In the genomic region with DNA sequence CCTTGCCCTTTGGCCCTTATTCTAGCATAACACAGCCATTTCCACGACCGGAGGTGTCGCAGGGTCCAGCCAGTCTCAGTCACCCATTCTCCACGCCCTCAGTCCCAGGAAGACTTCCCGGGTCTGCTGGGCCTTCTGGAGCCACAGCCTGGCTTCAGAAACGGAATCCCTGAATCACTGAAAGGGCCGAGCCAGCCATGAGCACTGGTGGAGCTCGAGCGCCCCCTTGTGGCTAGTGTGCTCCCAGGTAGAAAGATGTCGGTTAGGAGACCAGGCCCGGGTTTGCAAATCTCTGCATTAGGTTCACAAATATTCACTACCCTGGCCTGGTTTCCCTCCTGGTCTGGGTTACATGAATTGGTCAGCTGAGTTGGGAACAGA, we compare ENCODE assay signal across 8 mouse cellular contexts. TPM values are rescaled to one million over a fixed set of nuclear protein-coding genes. Genes with fewer than 3 reads are reported as not detected.
DNase-seq lines count a peak whose midpoint lies in the region; ATAC-seq and TF ChIP-seq lines count a peak whose summit lies in the region.

No protein-coding gene starts in this region.

- TF ChIP-seq RAD21 in CH12.LX (IDR thresholded peaks at IDR 0.05; ENCODE audit: low read depth, low read length): peak; percentile 96

- in situ Hi-C loops in CH12.LX (cut with MboI; ENCODE audit: low pct_ligation_motif_present, low pct_unique_long_range_greater_than_20kb, low sequenced_read_pairs): loop anchor here (5.0 kb wide), 1 partner anchor 36 kb away; no protein-coding TSS in a partner anchor

- no peak overlapping the region for H3K4me3 ChIP-seq in CH12.LX (replicated peaks in 1 of 3; ENCODE audit: low read depth in 2 of 3, low read length in 2 of 3, poor library complexity in 1 of 3)
- H3K4me3 ChIP-seq in forebrain, embryonic 13.5 days: no peak overlapping the region
- H3K4me3 ChIP-seq in liver, embryonic 14.5 days (ENCODE audit: insufficient read depth in 1 of 2, low read depth in 2 of 2, low read length in 2 of 2): no peak overlapping the region
- no peak overlapping the region for H3K4me3 ChIP-seq in neural tube, embryonic 13.5 days
- no peak overlapping the region for H3K4me3 ChIP-seq in stomach, postnatal 0 days (ENCODE audit: low read depth, low read length)

- no peak overlapping the region for H3K27ac ChIP-seq in CH12.LX (ENCODE audit: insufficient read depth, low read depth)
- H3K27ac ChIP-seq in forebrain, embryonic 13.5 days: peak overlapping the region; percentile 95
- H3K27ac ChIP-seq in liver, embryonic 14.5 days: no peak overlapping the region
- no peak overlapping the region for H3K27ac ChIP-seq in neural tube, embryonic 13.5 days (replicated peaks)
- no peak overlapping the region for H3K27ac ChIP-seq in stomach, postnatal 0 days (replicated peaks)

- peak; percentile 73 to 97 for TF ChIP-seq CTCF in CH12.LX (conservative IDR thresholded peaks at IDR 0.05 in 1 of 2, IDR thresholded peaks at IDR 0.05 in 1 of 2; ENCODE audit: low read depth in 2 of 2, low read length in 2 of 2)
- peak; percentile 95 for TF ChIP-seq CTCF in liver, embryonic 14.5 days (IDR thresholded peaks at IDR 0.05; ENCODE audit: low read depth)
- TF ChIP-seq CTCF in stomach, postnatal 0 days (IDR thresholded peaks at IDR 0.05; ENCODE audit: low read depth): peak; percentile 98

- no peak for TF ChIP-seq EP300 in CH12.LX (IDR thresholded peaks at IDR 0.05; ENCODE audit: low read length)
- TF ChIP-seq EP300 in liver, embryonic 14.5 days (IDR thresholded peaks at IDR 0.05; ENCODE audit: low read depth): no peak
- TF ChIP-seq EP300 in stomach, postnatal 0 days (optimal IDR thresholded peaks at IDR 0.05): no peak

- H3K9me3 ChIP-seq in CH12.LX (replicated peaks; ENCODE audit: low read length): no peaks in the 10 kb centered on the region
- no peaks in the 10 kb centered on the region for H3K9me3 ChIP-seq in forebrain, embryonic 13.5 days (replicated peaks)
- no peaks in the 10 kb centered on the region for H3K9me3 ChIP-seq in liver, embryonic 14.5 days (ENCODE audit: control insufficient read depth, low read length)
- H3K9me3 ChIP-seq in neural tube, embryonic 13.5 days: no peaks in the 10 kb centered on the region
- H3K9me3 ChIP-seq in stomach, postnatal 0 days (ENCODE audit: control insufficient read depth, low read length): no peaks in the 10 kb centered on the region

- H3K79me2 ChIP-seq in CH12.LX (replicated peaks; ENCODE audit: control insufficient read depth, extremely low read depth, insufficient read depth, poor library complexity, severe bottlenecking): no peaks in the 10 kb centered on the region

- H3K9ac ChIP-seq in CH12.LX (ENCODE audit: insufficient read depth, low read depth): no peak overlapping the region
- peak overlapping the region; percentile 53; the same call in 1 of the 2 replicates for H3K9ac ChIP-seq in forebrain, embryonic 13.5 days
- no peak overlapping the region for H3K9ac ChIP-seq in liver, embryonic 14.5 days (replicated peaks)
- peak overlapping the region; percentile 27; the same call in 1 of the 2 replicates for H3K9ac ChIP-seq in neural tube, embryonic 13.5 days
- no peak overlapping the region for H3K9ac ChIP-seq in stomach, postnatal 0 days (ENCODE audit: low read length)

- 0 out of 2 replicates have a peak overlapping the region, but pooled peaks have one; percentile 25 for H3K4me2 ChIP-seq in CH12.LX (ENCODE audit: insufficient read depth, low read depth, poor library complexity, severe bottlenecking)
- H3K4me2 ChIP-seq in forebrain, embryonic 13.5 days: peak overlapping the region; percentile 26; the same call in 1 of the 2 replicates
- no peak overlapping the region for H3K4me2 ChIP-seq in liver, embryonic 14.5 days (ENCODE audit: low read depth)
- no peak overlapping the region for H3K4me2 ChIP-seq in neural tube, embryonic 13.5 days
- H3K4me2 ChIP-seq in stomach, postnatal 0 days (replicated peaks; ENCODE audit: low read depth): no peak overlapping the region

- TF ChIP-seq POLR2A in CH12.LX (IDR thresholded peaks at IDR 0.05; ENCODE audit: low read depth, low read length): no peak

- DNase-seq in CH12.LX (ENCODE audit: extremely low read depth): peak; percentile 83
- peak; percentile 57 for DNase-seq in c-Kit-positive CD71-positive TER-119-negative erythroid progenitor cells, embryonic 14.5 days (ENCODE audit: low read depth)
- peak; percentile 91 to 96 for DNase-seq in heart, postnatal 10 days
- peak; percentile 88 to 96 for DNase-seq in kidney, postnatal 36 days
- peak; percentile 38 to 44 (median 39) for DNase-seq in liver, embryonic 14.5 days (ENCODE audit: low read depth in 3 of 3, low spot score in 3 of 3)
- DNase-seq in stomach, postnatal 0 days (ENCODE audit: low spot score): peak; percentile 92

- dilution Hi-C loops in CH12.LX (cut with MboI; ENCODE audit: extremely low pct_ligation_motif_present, extremely low pct_unique_long_range_greater_than_20kb, low sequenced_read_pairs): no loop called here

- H3K4me1 ChIP-seq in CH12.LX (ENCODE audit: control insufficient read depth in 1 of 2, insufficient read depth in 2 of 2): peaks cover 4 to 23% of the 10 kb centered on the region in 2 experiments
- H3K4me1 ChIP-seq in forebrain, embryonic 13.5 days: peaks cover 56% of the 10 kb centered on the region
- peaks cover 0 to 2% of the 10 kb centered on the region in 2 experiments; a peak in 1 of 4 replicates for H3K4me1 ChIP-seq in liver, embryonic 14.5 days (replicated peaks; ENCODE audit: control insufficient read depth in 2 of 2, insufficient read depth in 2 of 2, low read length in 1 of 2)
- H3K4me1 ChIP-seq in neural tube, embryonic 13.5 days (replicated peaks): peaks cover 42% of the 10 kb centered on the region
- no peaks in the 10 kb centered on the region for H3K4me1 ChIP-seq in stomach, postnatal 0 days (replicated peaks; ENCODE audit: control insufficient read depth, insufficient read depth)

- no peaks in the 10 kb centered on the region for H3K36me3 ChIP-seq in CH12.LX (replicated peaks in 1 of 2; ENCODE audit: control insufficient read depth in 1 of 2, insufficient read depth in 1 of 2, low read length in 1 of 2)
- H3K36me3 ChIP-seq in forebrain, embryonic 13.5 days (ENCODE audit: poor library complexity, severe bottlenecking): no peaks in the 10 kb centered on the region
- H3K36me3 ChIP-seq in liver, embryonic 14.5 days (replicated peaks; ENCODE audit: control insufficient read depth, insufficient read depth, low read depth): no peaks in the 10 kb centered on the region
- no peaks in the 10 kb centered on the region for H3K36me3 ChIP-seq in neural tube, embryonic 13.5 days
- no peaks in the 10 kb centered on the region for H3K36me3 ChIP-seq in stomach, postnatal 0 days (ENCODE audit: control insufficient read depth, insufficient read depth, low read length)

- peak; percentile 46 for ATAC-seq in forebrain, embryonic 13.5 days
- peak; percentile 45; the same call in 1 of the 2 replicates for ATAC-seq in liver, embryonic 14.5 days (ENCODE audit: insufficient read depth)
- ATAC-seq in neural tube, embryonic 13.5 days (ENCODE audit: low read depth): peak; percentile 40
- ATAC-seq in stomach, postnatal 0 days (ENCODE audit: low FRiP score, low TSS enrichment): peak; percentile 76

- peaks cover 47% of the 10 kb centered on the region for H3K27me3 ChIP-seq in CH12.LX (replicated peaks)
- 0 out of 2 replicates have a peak, but pooled peaks cover 2% of the 10 kb centered on the region for H3K27me3 ChIP-seq in forebrain, embryonic 13.5 days
- no peaks in the 10 kb centered on the region for H3K27me3 ChIP-seq in liver, embryonic 14.5 days (ENCODE audit: control insufficient read depth, insufficient read depth, low read length)
- peaks cover 14% of the 10 kb centered on the region for H3K27me3 ChIP-seq in neural tube, embryonic 13.5 days
- no peaks in the 10 kb centered on the region for H3K27me3 ChIP-seq in stomach, postnatal 0 days (ENCODE audit: control insufficient read depth, insufficient read depth, low read length)

- 4% methylated on average over 11 of the region's 11 CpGs for WGBS in forebrain, embryonic 13.5 days
- WGBS in liver, embryonic 14.5 days (ENCODE audit: insufficient replicate concordance): 9% methylated on average over 11 of the region's 11 CpGs
- WGBS in neural tube, embryonic 13.5 days: 4% methylated on average over 11 of the region's 11 CpGs
- WGBS in stomach, postnatal 0 days: 7% methylated on average over 11 of the region's 11 CpGs

- intact Hi-C loops in heart, postnatal 10 days (cut with DNase I): loop anchor here (1.0 to 2.0 kb wide), 3 partner anchors 45 to 398 kb away; no protein-coding TSS in a partner anchor

RNA-seq across cellular contexts. Expression of a gene that starts 26.4 kb away (rescaled TPM):
- total RNA-seq in CH12.LX (2012; rRNA removed) (not detected in 2 replicates), CH12.LX (2014; rRNA removed) (not detected in 2 replicates)
- polyA plus RNA-seq in CH12.LX (2012; ENCODE audit: insufficient read length, low read depth): not detected in 2 replicates
- 23.3 and 30.7 TPM in 2 replicates for polyA plus RNA-seq in forebrain, embryonic 13.5 days (2015; fragmentation: Nextera tagmentation; extraction: Ambion mirVana)
- not detected for total RNA-seq in heart, postnatal 10 days (2021)
- polyA plus RNA-seq in liver, embryonic 14.5 days (2012; rRNA removed): 0.02 and 0.09 TPM in 2 replicates
- 0.05 and 0.08 TPM in 2 replicates for polyA plus RNA-seq in liver, embryonic 14.5 days (2014; fragmentation: Nextera tagmentation; extraction: Ambion mirVana)
- 35.3 and 36.6 TPM in 2 replicates for polyA plus RNA-seq in neural tube, embryonic 13.5 days (2015; fragmentation: Nextera tagmentation; extraction: Ambion mirVana)
- polyA plus RNA-seq in stomach, postnatal 0 days (2015; fragmentation: Nextera tagmentation; extraction: Ambion mirVana): 1.5 and 1.7 TPM in 2 replicates

RNA-seq across cellular contexts. Expression of a gene that starts 45.7 kb away (rescaled TPM):
- total RNA-seq in CH12.LX (2012; rRNA removed): 29.7 and 36.6 TPM in 2 replicates
- 13.5 and 13.9 TPM in 2 replicates for total RNA-seq in CH12.LX (2014; rRNA removed)
- 129 and 131 TPM in 2 replicates for polyA plus RNA-seq in CH12.LX (2012; ENCODE audit: insufficient read length, low read depth)
- polyA plus RNA-seq in forebrain, embryonic 13.5 days (2015; fragmentation: Nextera tagmentation; extraction: Ambion mirVana): 2.4 and 2.6 TPM in 2 replicates
- 10 to 100 TPM; 18.4 to 23.3 TPM for total RNA-seq in heart, postnatal 10 days (2021)
- polyA plus RNA-seq in liver, embryonic 14.5 days (2012; rRNA removed): 4.8 and 6.2 TPM in 2 replicates
- polyA plus RNA-seq in liver, embryonic 14.5 days (2014; fragmentation: Nextera tagmentation; extraction: Ambion mirVana): 2.0 and 2.1 TPM in 2 replicates
- polyA plus RNA-seq in neural tube, embryonic 13.5 days (2015; fragmentation: Nextera tagmentation; extraction: Ambion mirVana): 1.4 and 1.5 TPM in 2 replicates
- 1.5 and 2.0 TPM in 2 replicates for polyA plus RNA-seq in stomach, postnatal 0 days (2015; fragmentation: Nextera tagmentation; extraction: Ambion mirVana)

RNA-seq across cellular contexts. Expression of a gene that starts 53.7 kb away (rescaled TPM):
- total RNA-seq in CH12.LX (2012; rRNA removed) (not detected in 2 replicates), CH12.LX (2014; rRNA removed) (not detected in 2 replicates)
- polyA plus RNA-seq in CH12.LX (2012; ENCODE audit: insufficient read length, low read depth): not detected in 2 replicates
- polyA plus RNA-seq in forebrain, embryonic 13.5 days (2015; fragmentation: Nextera tagmentation; extraction: Ambion mirVana): 0.11 TPM in 1 of 2 replicates, not detected in the other
- total RNA-seq in heart, postnatal 10 days (2021): 10 to 100 TPM; 16.5 to 18.5 TPM
- 0.02 and 0.04 TPM in 2 replicates for polyA plus RNA-seq in liver, embryonic 14.5 days (2012; rRNA removed)
- 0.06 and 0.09 TPM in 2 replicates for polyA plus RNA-seq in liver, embryonic 14.5 days (2014; fragmentation: Nextera tagmentation; extraction: Ambion mirVana)
- 0.27 and 0.30 TPM in 2 replicates for polyA plus RNA-seq in neural tube, embryonic 13.5 days (2015; fragmentation: Nextera tagmentation; extraction: Ambion mirVana)
- not detected in 2 replicates for polyA plus RNA-seq in stomach, postnatal 0 days (2015; fragmentation: Nextera tagmentation; extraction: Ambion mirVana)

Comparison
In these comparisons a context has a peak if more than half of its experiments do, and no peak if none do; other contexts are left out.
1. DNase-seq: peak in every context shown above with its lines; median percentile 94 in heart, postnatal 10 days; 92 in kidney, postnatal 36 days; 92 in stomach, postnatal 0 days; 83 in CH12.LX; 57 in c-Kit-positive CD71-positive TER-119-negative erythroid progenitor cells, embryonic 14.5 days; 39 in liver, embryonic 14.5 days.
2. H3K4me2 ChIP-seq: peak in CH12.LX (single experiment) and forebrain, embryonic 13.5 days (single experiment); none in liver, embryonic 14.5 days (single experiment), neural tube, embryonic 13.5 days (single experiment) and stomach, postnatal 0 days (single experiment).
3. H3K9ac ChIP-seq: peak in forebrain, embryonic 13.5 days (single experiment) and neural tube, embryonic 13.5 days (single experiment); none in CH12.LX (single experiment), liver, embryonic 14.5 days (single experiment) and stomach, postnatal 0 days (single experiment).
4. RNA of a gene that starts 45.7 kb away (polyA plus RNA-seq): 129 to 131 TPM in CH12.LX; 2.0 to 6.2 TPM in liver, embryonic 14.5 days, 2.4 to 2.6 TPM in forebrain, embryonic 13.5 days, 1.5 to 2.0 TPM in stomach, postnatal 0 days and 1.4 to 1.5 TPM in neural tube, embryonic 13.5 days; every median in the first group is over 10 times any median in the second.
5. Peak in every context shown above with its lines, with median percentiles within 50 percentile points of each other: CTCF ChIP-seq and ATAC-seq.